Mouse (Mus musculus): Measurements from ENCODE around the gene Htr1f. TPM values are rescaled to one million over a fixed set of nuclear protein-coding genes. Genes with fewer than 3 reads are reported as not detected.
A peak's percentile ranks its signal among the peaks of the same experiment; 100 is the strongest.

Htr1f gene
- total and polyA plus RNA-seq, 3 experiments = not detected

DNA sequence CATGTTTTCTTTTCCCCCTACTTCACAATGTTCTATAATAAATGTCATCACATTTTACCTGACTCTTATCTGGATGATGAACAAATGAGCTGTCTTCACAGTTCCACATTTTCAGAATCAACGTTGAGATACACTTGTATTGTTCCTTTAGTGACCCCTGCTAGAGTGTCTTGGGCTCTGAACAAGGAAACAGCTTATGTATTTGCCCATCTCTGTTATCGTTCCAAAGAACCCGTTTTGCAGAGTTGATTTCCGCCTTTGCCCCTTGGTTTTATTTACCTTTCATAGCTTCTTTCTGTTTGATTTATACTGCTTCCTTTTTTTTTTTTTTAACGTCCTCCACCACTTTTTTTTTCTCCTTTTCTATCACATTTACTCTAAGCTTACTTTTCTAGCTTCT, 225.9 kb downstream of the Htr1f start:
- H3K4me1 ChIP-seq (ENCODE audit: control insufficient read depth in 1 of 2, insufficient read depth in 2 of 2, low read length in 2 of 2) = peaks cover 3 to 23% of the 10 kb centered on the region in 2 experiments
- peak overlapping the region; percentile 54 for H3K9ac ChIP-seq (ENCODE audit: control insufficient read depth, low read depth, low read length, poor library complexity, severe bottlenecking)
- peak; percentile 61 for DNase-seq (ENCODE audit: low read depth, low spot score)
- TF ChIP-seq ELF1 (IDR thresholded peaks at IDR 0.05; ENCODE audit: low read depth, low read length) = peak; percentile 48; the same call in 1 of the 2 replicates
- no peak for TF ChIP-seq CTCF (IDR thresholded peaks at IDR 0.05 in 2 of 3, conservative IDR thresholded peaks at IDR 0.05 in 1 of 3; ENCODE audit: control insufficient read depth in 1 of 3, insufficient read depth in 1 of 3, low read depth in 2 of 3, low read length in 3 of 3, poor library complexity in 1 of 3, severe bottlenecking in 1 of 3)
- TF ChIP-seq GABPA (IDR thresholded peaks at IDR 0.05; ENCODE audit: low read depth, low read length) = no peak
- no peak for TF ChIP-seq ZMIZ1 (IDR thresholded peaks at IDR 0.05; ENCODE audit: low read depth, low read length)
- no peak for TF ChIP-seq POLR2A (IDR thresholded peaks at IDR 0.05; ENCODE audit: control insufficient read depth in 1 of 2, insufficient read depth in 1 of 2, low read depth in 1 of 2, low read length in 2 of 2, poor library complexity in 1 of 2)
- TF ChIP-seq E2F4 (IDR thresholded peaks at IDR 0.05; ENCODE audit: borderline replicate concordance, low read depth, low read length) = no peak
- no peak for TF ChIP-seq UBTF (IDR thresholded peaks at IDR 0.05; ENCODE audit: borderline replicate concordance, insufficient read depth, low read depth, low read length)
- 0 out of 2 replicates have a peak, but pooled peaks have one; percentile 5 for TF ChIP-seq ETS1 (IDR thresholded peaks at IDR 0.05; ENCODE audit: low read depth, low read length)
- peak; percentile 41 for TF ChIP-seq GATA1 (IDR thresholded peaks at IDR 0.05; ENCODE audit: low read depth, low read length)
- no peak for TF ChIP-seq MAX (IDR thresholded peaks at IDR 0.05; ENCODE audit: low read length)
- TF ChIP-seq ZNF384 (IDR thresholded peaks at IDR 0.05; ENCODE audit: low read depth, low read length) = peak; percentile 95
- TF ChIP-seq SMC3 (IDR thresholded peaks at IDR 0.05; ENCODE audit: low read depth, low read length) = no peak
- no peak for TF ChIP-seq POLR2AphosphoS5 (IDR thresholded peaks at IDR 0.05; ENCODE audit: borderline replicate concordance, low read depth, low read length)
- TF ChIP-seq ZC3H11A (IDR thresholded peaks at IDR 0.05; ENCODE audit: low read depth, low read length) = no peak
- peak; percentile 63; the same call in 1 of the 2 replicates for TF ChIP-seq RCOR1 (IDR thresholded peaks at IDR 0.05; ENCODE audit: low read depth, low read length)
- TF ChIP-seq EP300 (IDR thresholded peaks at IDR 0.05; ENCODE audit: low read depth in 1 of 2, low read length in 2 of 2) = peak; percentile 56 to 60
- TF ChIP-seq TBP (IDR thresholded peaks at IDR 0.05; ENCODE audit: low read depth, low read length) = peak; percentile 4; the same call in 1 of the 2 replicates
- TF ChIP-seq TCF12 (IDR thresholded peaks at IDR 0.05; ENCODE audit: low read depth, low read length) = no peak
- no peak for TF ChIP-seq KAT2A (conservative IDR thresholded peaks at IDR 0.05; ENCODE audit: low read depth, low read length)
- TF ChIP-seq ZKSCAN1 (IDR thresholded peaks at IDR 0.05; ENCODE audit: low read depth, low read length) = no peak
- TF ChIP-seq SIN3A (IDR thresholded peaks at IDR 0.05; ENCODE audit: low read length) = peak; percentile 53; the same call in 1 of the 2 replicates
- H3K79me2 ChIP-seq (ENCODE audit: control insufficient read depth, insufficient read depth, low read length, poor library complexity) = no peaks in the 10 kb centered on the region
- H3K4me3 ChIP-seq (ENCODE audit: control insufficient read depth in 1 of 2, insufficient read depth in 1 of 2, low read depth in 2 of 2, low read length in 2 of 2) = peak overlapping the region; percentile 33 to 42
- peaks cover 0 to 28% of the 10 kb centered on the region in 2 experiments; a peak in 2 of 4 replicates for H3K36me3 ChIP-seq (ENCODE audit: control insufficient read depth in 1 of 2, insufficient read depth in 2 of 2, low read length in 2 of 2)
- no peaks in the 10 kb centered on the region for H3K27me3 ChIP-seq (ENCODE audit: control insufficient read depth in 1 of 2, insufficient read depth in 2 of 2, low read length in 2 of 2)
- H3K9me3 ChIP-seq (replicated peaks; ENCODE audit: insufficient read depth, low read length) = no peaks in the 10 kb centered on the region
- H3K27ac ChIP-seq (ENCODE audit: control insufficient read depth, low read depth, low read length) = peak overlapping the region; percentile 62
